Comparison of ENCODE assay signal across 16 mouse cellular contexts in genomic region chr7:112685993-112686392, GRCm38 (mm10). TPM values are rescaled to one million over a fixed set of nuclear protein-coding genes. Genes with fewer than 3 reads are reported as not detected.
DNase-seq lines count a peak whose midpoint lies in the region; ATAC-seq lines count a peak whose summit lies in the region.
"Had no signal": no experiment of that assay in that cellular context is flagged by ENCODE, and none has a peak within 500 bp of the region (broad histone marks: within the 10 kb centered on the region; RNA-seq: fewer than 3 reads in every experiment).

No protein-coding gene starts in this region.

- H3K36me3 ChIP-seq in forebrain, embryonic 13.5 days (ENCODE audit: poor library complexity, severe bottlenecking), result no peaks in the 10 kb centered on the region
- no peaks in the 10 kb centered on the region for H3K36me3 ChIP-seq in forebrain, embryonic 15.5 days
- H3K36me3 ChIP-seq in hindbrain, embryonic 11.5 days (ENCODE audit: control insufficient read depth, insufficient read depth, low read length), result no peaks in the 10 kb centered on the region
- no peaks in the 10 kb centered on the region for H3K36me3 ChIP-seq in hindbrain, embryonic 14.5 days (replicated peaks; ENCODE audit: control insufficient read depth, insufficient read depth)
- H3K36me3 ChIP-seq in embryonic facial prominence, embryonic 11.5 days (replicated peaks; ENCODE audit: control insufficient read depth, insufficient read depth, low read depth, low read length), result no peaks in the 10 kb centered on the region
- H3K36me3 ChIP-seq in limb, embryonic 10.5 days, result no peaks in the 10 kb centered on the region
- H3K36me3 ChIP-seq: limb, embryonic 15.5 days; midbrain, embryonic 13.5 days had no signal

- WGBS in forebrain, embryonic 13.5 days, result 69% methylated on average over 3 of the region's 3 CpGs
- 80% methylated on average over 3 of the region's 3 CpGs for WGBS in forebrain, embryonic 15.5 days
- 46% methylated on average over 3 of the region's 3 CpGs for WGBS in hindbrain, embryonic 11.5 days
- WGBS in hindbrain, embryonic 14.5 days, result 52% methylated on average over 3 of the region's 3 CpGs
- 29% methylated on average over 3 of the region's 3 CpGs for WGBS in embryonic facial prominence, embryonic 11.5 days
- WGBS in limb, embryonic 10.5 days, result 31% methylated on average over 3 of the region's 3 CpGs

- H3K27ac ChIP-seq in forebrain, embryonic 13.5 days, result no peak overlapping the region
- no peak overlapping the region for H3K27ac ChIP-seq in forebrain, embryonic 15.5 days (replicated peaks)
- H3K27ac ChIP-seq in hindbrain, embryonic 11.5 days (ENCODE audit: low read depth, low read length), result peak overlapping the region; percentile 73
- H3K27ac ChIP-seq in hindbrain, embryonic 14.5 days, result no peak overlapping the region
- H3K27ac ChIP-seq in embryonic facial prominence, embryonic 11.5 days (replicated peaks; ENCODE audit: low read depth, low read length), result no peak overlapping the region
- peak overlapping the region; percentile 73 for H3K27ac ChIP-seq in limb, embryonic 10.5 days

- ATAC-seq in forebrain, embryonic 13.5 days, result no peak
- no peak for ATAC-seq in forebrain, embryonic 15.5 days (replicated peaks)
- no peak for ATAC-seq in hindbrain, embryonic 11.5 days (ENCODE audit: low FRiP score)
- ATAC-seq in hindbrain, embryonic 14.5 days (ENCODE audit: low FRiP score), result no peak
- ATAC-seq in embryonic facial prominence, embryonic 11.5 days (replicated peaks; ENCODE audit: insufficient number of reproducible peaks, low FRiP score, low TSS enrichment, low read depth), result no peak
- ATAC-seq: liver, postnatal 0 days; Patski had no signal

- no peak overlapping the region for H3K9ac ChIP-seq in forebrain, embryonic 13.5 days
- H3K9ac ChIP-seq in forebrain, embryonic 15.5 days (replicated peaks), result no peak overlapping the region
- H3K9ac ChIP-seq in hindbrain, embryonic 11.5 days (ENCODE audit: low read depth, low read length), result no peak overlapping the region
- H3K9ac ChIP-seq in hindbrain, embryonic 14.5 days, result no peak overlapping the region
- no peak overlapping the region for H3K9ac ChIP-seq in embryonic facial prominence, embryonic 11.5 days (replicated peaks; ENCODE audit: low read length)
- H3K9ac ChIP-seq: limb, embryonic 15.5 days; liver, postnatal 0 days; midbrain, embryonic 13.5 days had no signal

- peak overlapping the region; percentile 47; the same call in 1 of the 2 replicates for H3K4me2 ChIP-seq in forebrain, embryonic 13.5 days
- H3K4me2 ChIP-seq in forebrain, embryonic 15.5 days (replicated peaks), result no peak overlapping the region
- H3K4me2 ChIP-seq in hindbrain, embryonic 11.5 days (replicated peaks; ENCODE audit: low read depth, low read length), result peak overlapping the region; percentile 13; the same call in 1 of the 2 replicates
- no peak overlapping the region for H3K4me2 ChIP-seq in hindbrain, embryonic 14.5 days (replicated peaks)
- no peak overlapping the region for H3K4me2 ChIP-seq in embryonic facial prominence, embryonic 11.5 days (ENCODE audit: low read depth, low read length)
- H3K4me2 ChIP-seq: limb, embryonic 15.5 days had no signal

- H3K9me3 ChIP-seq in forebrain, embryonic 13.5 days (replicated peaks), result no peaks in the 10 kb centered on the region
- H3K9me3 ChIP-seq in forebrain, embryonic 15.5 days, result no peaks in the 10 kb centered on the region
- H3K9me3 ChIP-seq in hindbrain, embryonic 11.5 days (ENCODE audit: control insufficient read depth, low read length), result no peaks in the 10 kb centered on the region
- no peaks in the 10 kb centered on the region for H3K9me3 ChIP-seq in hindbrain, embryonic 14.5 days (ENCODE audit: control insufficient read depth, low read length)
- no peaks in the 10 kb centered on the region for H3K9me3 ChIP-seq in embryonic facial prominence, embryonic 11.5 days (replicated peaks; ENCODE audit: control insufficient read depth, low read length)
- H3K9me3 ChIP-seq in limb, embryonic 10.5 days (replicated peaks), result no peaks in the 10 kb centered on the region
- H3K9me3 ChIP-seq: limb, embryonic 15.5 days; midbrain, embryonic 13.5 days had no signal

- no peaks in the 10 kb centered on the region for H3K27me3 ChIP-seq in forebrain, embryonic 13.5 days
- no peaks in the 10 kb centered on the region for H3K27me3 ChIP-seq in forebrain, embryonic 15.5 days
- H3K27me3 ChIP-seq in hindbrain, embryonic 11.5 days (ENCODE audit: control insufficient read depth, insufficient read depth, low read length), result no peaks in the 10 kb centered on the region
- H3K27me3 ChIP-seq in hindbrain, embryonic 14.5 days (ENCODE audit: control insufficient read depth, insufficient read depth, low read length), result 0 out of 2 replicates have a peak, but pooled peaks cover 3% of the 10 kb centered on the region
- no peaks in the 10 kb centered on the region for H3K27me3 ChIP-seq in embryonic facial prominence, embryonic 11.5 days (ENCODE audit: control insufficient read depth, insufficient read depth, low read length)
- H3K27me3 ChIP-seq in limb, embryonic 10.5 days (ENCODE audit: low read depth, poor library complexity, severe bottlenecking), result no peaks in the 10 kb centered on the region
- H3K27me3 ChIP-seq: limb, embryonic 15.5 days; Patski had no signal

- DNase-seq in hindbrain, embryonic 11.5 days (ENCODE audit: low spot score), result no peak
- no peak for DNase-seq in hindbrain, embryonic 14.5 days (ENCODE audit: low spot score)
- DNase-seq in embryonic facial prominence, embryonic 11.5 days (ENCODE audit: low spot score), result peak; percentile 49
- DNase-seq in limb, embryonic 10.5 days (ENCODE audit: low spot score), result no peak
- no peak for DNase-seq in gastrocnemius, postnatal 25 days
- DNase-seq in right cerebral cortex, postnatal 25 days, result no peak
- DNase-seq: cerebellum, postnatal 14 days; liver, postnatal 0 days; lung, postnatal 4 days; right cerebral cortex, postnatal 4 days; thymus, adult 18-20 months had no signal

- H3K4me1 ChIP-seq in forebrain, embryonic 13.5 days, result peaks cover 87% of the 10 kb centered on the region
- peaks cover 62% of the 10 kb centered on the region for H3K4me1 ChIP-seq in forebrain, embryonic 15.5 days
- peaks cover 20% of the 10 kb centered on the region for H3K4me1 ChIP-seq in hindbrain, embryonic 11.5 days (replicated peaks; ENCODE audit: control insufficient read depth, insufficient read depth, low read length)
- H3K4me1 ChIP-seq in hindbrain, embryonic 14.5 days (replicated peaks; ENCODE audit: control insufficient read depth, insufficient read depth, low read length), result peaks cover 42% of the 10 kb centered on the region
- H3K4me1 ChIP-seq in embryonic facial prominence, embryonic 11.5 days (ENCODE audit: control insufficient read depth, insufficient read depth, low read length), result peaks cover 14% of the 10 kb centered on the region
- H3K4me1 ChIP-seq in limb, embryonic 10.5 days, result peaks cover 94% of the 10 kb centered on the region

- no peak overlapping the region for H3K4me3 ChIP-seq in forebrain, embryonic 13.5 days
- no peak overlapping the region for H3K4me3 ChIP-seq in forebrain, embryonic 15.5 days
- H3K4me3 ChIP-seq in hindbrain, embryonic 11.5 days (ENCODE audit: low read depth, low read length), result no peak overlapping the region
- no peak overlapping the region for H3K4me3 ChIP-seq in hindbrain, embryonic 14.5 days (replicated peaks; ENCODE audit: low read length)
- no peak overlapping the region for H3K4me3 ChIP-seq in embryonic facial prominence, embryonic 11.5 days (ENCODE audit: low read depth, low read length)
- 0 out of 2 replicates have a peak overlapping the region, but pooled peaks have one; percentile 17 for H3K4me3 ChIP-seq in limb, embryonic 10.5 days
- H3K4me3 ChIP-seq: limb, embryonic 15.5 days; midbrain, embryonic 13.5 days had no signal

RNA-seq across cellular contexts. Expression of gene Tead1, which starts 6.9 kb away (rescaled TPM):
- 22.0 and 24.0 TPM in 2 replicates for polyA plus RNA-seq in forebrain, embryonic 13.5 days (2015; fragmentation: Nextera tagmentation; extraction: Ambion mirVana)
- polyA plus RNA-seq in forebrain, embryonic 15.5 days (2015; fragmentation: Nextera tagmentation; extraction: Ambion mirVana), result 18.0 and 18.3 TPM in 2 replicates
- polyA plus RNA-seq in hindbrain, embryonic 11.5 days (2014; fragmentation: Nextera tagmentation; extraction: Ambion mirVana), result 15.3 and 23.2 TPM in 2 replicates
- 6.5 and 16.0 TPM in 2 replicates for polyA plus RNA-seq in hindbrain, embryonic 14.5 days (2014; fragmentation: Nextera tagmentation; extraction: Ambion mirVana)
- polyA plus RNA-seq in embryonic facial prominence, embryonic 11.5 days (2014; fragmentation: Nextera tagmentation; extraction: Ambion mirVana), result 14.4 and 16.7 TPM in 2 replicates
- polyA plus RNA-seq in limb, embryonic 10.5 days (2016; fragmentation: Nextera tagmentation; extraction: Ambion mirVana), result 12.7 and 17.3 TPM in 2 replicates
- total RNA-seq in gastrocnemius, postnatal 25 days (2021), result 100 to 1,000 TPM; 159 to 210 TPM

Comparison
In these comparisons a context has a peak if more than half of its experiments do, and no peak if none do; other contexts are left out.
1. H3K27ac ChIP-seq: peak in hindbrain, embryonic 11.5 days (single experiment) and limb, embryonic 10.5 days (single experiment); none in forebrain, embryonic 13.5 days (single experiment), forebrain, embryonic 15.5 days (single experiment), hindbrain, embryonic 14.5 days (single experiment) and embryonic facial prominence, embryonic 11.5 days (single experiment).
2. H3K4me2 ChIP-seq: peak in forebrain, embryonic 13.5 days (single experiment) and hindbrain, embryonic 11.5 days (single experiment); none in forebrain, embryonic 15.5 days (single experiment), hindbrain, embryonic 14.5 days (single experiment) and embryonic facial prominence, embryonic 11.5 days (single experiment).